8 mouse cellular contexts compared by ENCODE assay signal in the genomic region with DNA sequence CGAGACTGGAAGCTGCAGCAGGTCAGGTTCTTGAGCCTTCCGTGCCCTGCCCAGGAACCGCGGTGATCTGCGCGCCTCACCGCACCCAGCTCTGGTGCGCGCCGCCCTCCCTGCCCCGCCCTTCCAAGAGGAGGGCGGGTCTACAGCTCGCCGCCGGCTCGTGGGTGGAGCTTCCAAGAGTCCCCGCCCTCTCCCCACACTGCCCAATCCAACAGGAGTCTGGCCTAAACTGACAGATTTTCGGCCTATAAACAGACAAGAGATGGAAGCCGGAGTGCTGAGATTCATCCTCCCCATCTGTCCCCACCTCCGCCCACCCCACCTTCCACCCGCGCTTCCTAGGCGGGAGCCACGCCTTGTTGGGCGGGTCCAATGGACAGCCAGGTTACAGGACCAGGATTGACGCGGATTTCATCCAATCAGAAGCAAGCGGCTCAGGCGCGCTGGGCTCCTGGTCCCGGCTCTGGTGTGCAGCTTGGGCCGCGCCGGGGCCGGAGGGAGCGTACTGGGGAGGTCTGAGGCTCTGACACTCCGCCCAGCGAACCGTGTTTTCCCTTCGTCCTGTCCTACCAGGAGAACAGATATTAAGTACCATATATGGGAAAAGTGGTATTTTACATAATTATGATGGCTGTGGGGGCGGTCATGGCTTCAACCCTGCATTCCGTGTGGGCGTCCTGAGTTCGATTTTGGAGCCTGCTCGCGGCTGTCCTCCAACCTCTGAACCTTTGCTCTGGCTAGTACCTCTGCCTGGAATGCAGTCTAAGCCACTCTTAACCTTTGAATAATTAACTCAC. TPM values are rescaled to one million over a fixed set of nuclear protein-coding genes. Genes with fewer than 3 reads are reported as not detected.
A peak's percentile ranks its signal among the peaks of the same experiment; 100 is the strongest.
DNase-seq lines count a peak whose midpoint lies in the region; ATAC-seq and TF ChIP-seq lines count a peak whose summit lies in the region.

A gene (minus strand): TSS at position 129 of the 797 bp plus-strand sequence.

- no peaks in the 10 kb centered on the region for H3K36me3 ChIP-seq in hindbrain, embryonic 10.5 days
- H3K36me3 ChIP-seq in lung, postnatal 0 days (ENCODE audit: insufficient read depth, low read length): no peaks in the 10 kb centered on the region

- H3K27ac ChIP-seq in hindbrain, embryonic 10.5 days: peak within 1 kb of the TSS; percentile 95
- H3K27ac ChIP-seq in lung, postnatal 0 days (ENCODE audit: low read length): peak within 1 kb of the TSS; percentile 97

- peaks cover 50% of the 10 kb centered on the region for H3K4me1 ChIP-seq in hindbrain, embryonic 10.5 days (replicated peaks)
- H3K4me1 ChIP-seq in lung, postnatal 0 days (ENCODE audit: insufficient read depth, low read depth, low read length): peaks cover 19% of the 10 kb centered on the region; the same call in 1 of the 2 replicates

- H3K4me3 ChIP-seq in hindbrain, embryonic 10.5 days: peak within 1 kb of the TSS; percentile 93
- peak within 1 kb of the TSS; percentile 96 for H3K4me3 ChIP-seq in lung, postnatal 0 days (ENCODE audit: low read depth, low read length)

- H3K4me2 ChIP-seq in lung, postnatal 0 days (replicated peaks; ENCODE audit: low read depth, low read length): peak within 1 kb of the TSS; percentile 77

- H3K9me3 ChIP-seq in hindbrain, embryonic 10.5 days: no peaks in the 10 kb centered on the region
- no peaks in the 10 kb centered on the region for H3K9me3 ChIP-seq in lung, postnatal 0 days (ENCODE audit: low read length)

- 0 out of 2 replicates have a peak, but pooled peaks have one; percentile 15 for TF ChIP-seq EP300 in lung, postnatal 0 days (IDR thresholded peaks at IDR 0.05)

- 0 out of 2 replicates have a peak, but pooled peaks cover 5% of the 10 kb centered on the region for H3K27me3 ChIP-seq in hindbrain, embryonic 10.5 days (ENCODE audit: insufficient read depth, poor library complexity, severe bottlenecking)
- H3K27me3 ChIP-seq in lung, postnatal 0 days (replicated peaks; ENCODE audit: insufficient read depth, low read length): no peaks in the 10 kb centered on the region

- peak within 1 kb of the TSS; percentile 97 for H3K9ac ChIP-seq in lung, postnatal 0 days (replicated peaks; ENCODE audit: low read depth)

- peak; percentile 93 for ATAC-seq in frontal cortex, adult (ENCODE audit: low TSS enrichment)
- peak; percentile 94 for ATAC-seq in lung, postnatal 0 days

- no peak for TF ChIP-seq CTCF in lung, postnatal 0 days (IDR thresholded peaks at IDR 0.05)

- peak; percentile 100 for DNase-seq in MN1 (ENCODE audit: low spot score)
- peak; percentile 100 for DNase-seq in cerebellum, adult 9-10 months
- peak; percentile 99 for DNase-seq in hindbrain, embryonic 10.5 days (ENCODE audit: low spot score)
- peak; percentile 100 for DNase-seq in layer of hippocampus, adult 9-11 months
- DNase-seq in lung, postnatal 0 days (ENCODE audit: low spot score): peak; percentile 100
- DNase-seq in ovary, postnatal 14 days (ENCODE audit: low spot score): peak; percentile 96
- peak; percentile 98 for DNase-seq in thymus, postnatal 14 days

- under 1% methylated on average over 46 of the region's 46 CpGs for WGBS in hindbrain, embryonic 10.5 days
- WGBS in lung, postnatal 0 days: under 1% methylated on average over 39 of the region's 46 CpGs

RNA-seq across cellular contexts. Expression of the gene that starts here (rescaled TPM):
- polyA plus RNA-seq in hindbrain, embryonic 10.5 days (2016; fragmentation: Nextera tagmentation; extraction: Ambion mirVana): 32.7 and 38.4 TPM in 2 replicates
- polyA plus RNA-seq in lung, postnatal 0 days (2015; fragmentation: Nextera tagmentation; extraction: Ambion mirVana): 59.3 and 67.3 TPM in 2 replicates

Comparison
In these comparisons a context has a peak if more than half of its experiments do, and no peak if none do; other contexts are left out.
1. Peak in every context shown above with its lines: DNase-seq, ATAC-seq, H3K4me3 ChIP-seq and H3K27ac ChIP-seq.